Mouse (Mus musculus): Measurements from ENCODE around the gene Man2a1. TPM values are rescaled to one million over a fixed set of nuclear protein-coding genes. Genes with fewer than 3 reads are reported as not detected.

The Man2a1 gene
- polyA plus RNA-seq, 1 experiment from 2014 or later: 5.1 TPM

GRCm38 (mm10) chr17:64763491-64763890 is 163.0 kb downstream of the Man2a1 start:
- Histone ChIP-seq H3K36me3 (no peaks in the 10 kb centered on the region), H3K4me1 (no peaks in the 10 kb centered on the region), H3K27ac (no peak overlapping the region), H3K4me3 (no peak overlapping the region), H3K9me3 (replicated peaks) (no peaks in the 10 kb centered on the region), H3K27me3 (ENCODE audit: low read depth, poor library complexity, severe bottlenecking) (no peaks in the 10 kb centered on the region)
- 85% methylated on average over 4 of the region's 4 CpGs for WGBS
- DNase-seq (ENCODE audit: low spot score): no peak

- H3K4me1 ChIP-seq: no peaks in the 10 kb centered on the region
Measured at GRCm38 (mm10) chr17:64764175-64765122, 163.9 kb downstream of the Man2a1 start.

GRCm38 (mm10) chr17:64765286-64765685 is 164.8 kb downstream of the Man2a1 start:
- Histone ChIP-seq H3K4me3 (no peak overlapping the region), H3K36me3 (no peaks in the 10 kb centered on the region), H3K9me3 (replicated peaks) (no peaks in the 10 kb centered on the region), H3K27ac (no peak overlapping the region), H3K4me1 (no peaks in the 10 kb centered on the region), H3K27me3 (ENCODE audit: low read depth, poor library complexity, severe bottlenecking) (no peaks in the 10 kb centered on the region)
- DNase-seq (ENCODE audit: low spot score): no peak
- 72% methylated on average over 9 of the region's 9 CpGs for WGBS

More at GRCm38 (mm10) chr17:64764175-64765122, 163.9 kb downstream of the Man2a1 start:
- Histone ChIP-seq H3K4me3 (no peak overlapping the region), H3K27me3 (ENCODE audit: low read depth, poor library complexity, severe bottlenecking) (no peaks in the 10 kb centered on the region), H3K36me3 (no peaks in the 10 kb centered on the region), H3K27ac (no peak overlapping the region), H3K9me3 (replicated peaks) (no peaks in the 10 kb centered on the region)
- WGBS: 90% methylated on average over 11 of the region's 11 CpGs
- no peak for DNase-seq (ENCODE audit: low spot score)

GRCm38 (mm10) chr17:64766507-64766906 is 166.0 kb downstream of the Man2a1 start:
- 79% methylated on average over 6 of the region's 6 CpGs for WGBS
- Histone ChIP-seq H3K9me3 (replicated peaks) (no peaks in the 10 kb centered on the region), H3K4me3 (no peak overlapping the region), H3K4me1 (no peaks in the 10 kb centered on the region), H3K27me3 (ENCODE audit: low read depth, poor library complexity, severe bottlenecking) (no peaks in the 10 kb centered on the region), H3K36me3 (no peaks in the 10 kb centered on the region), H3K27ac (no peak overlapping the region)
- no peak for DNase-seq (ENCODE audit: low spot score)

GRCm38 (mm10) chr17:64770277-64770676 is 169.7 kb downstream of the Man2a1 start:
- Histone ChIP-seq H3K27ac (no peak overlapping the region), H3K9me3 (replicated peaks) (no peaks in the 10 kb centered on the region), H3K27me3 (ENCODE audit: low read depth, poor library complexity, severe bottlenecking) (no peaks in the 10 kb centered on the region), H3K4me3 (no peak overlapping the region), H3K4me1 (no peaks in the 10 kb centered on the region), H3K36me3 (no peaks in the 10 kb centered on the region)
- WGBS: 88% methylated on average over 1 of the region's 1 CpGs
- DNase-seq (ENCODE audit: low spot score): no peak

GRCm38 (mm10) chr17:64772611-64773010 is 172.1 kb downstream of the Man2a1 start:
- no peak overlapping the region for H3K4me3 ChIP-seq
- no peak for DNase-seq (ENCODE audit: low spot score)

GRCm38 (mm10) chr17:64774218-64774617 is 173.7 kb downstream of the Man2a1 start:
- Histone ChIP-seq H3K27ac (no peak overlapping the region), H3K4me1 (no peaks in the 10 kb centered on the region), H3K36me3 (no peaks in the 10 kb centered on the region), H3K27me3 (ENCODE audit: low read depth, poor library complexity, severe bottlenecking) (no peaks in the 10 kb centered on the region), H3K9me3 (replicated peaks) (no peaks in the 10 kb centered on the region), H3K4me3 (no peak overlapping the region)
- no peak for DNase-seq (ENCODE audit: low spot score)
- WGBS: 91% methylated on average over 5 of the region's 5 CpGs

More at GRCm38 (mm10) chr17:64772611-64773010, 172.1 kb downstream of the Man2a1 start:
- H3K36me3 ChIP-seq: no peaks in the 10 kb centered on the region
- H3K9me3 ChIP-seq (replicated peaks): no peaks in the 10 kb centered on the region
- H3K4me1 ChIP-seq: no peaks in the 10 kb centered on the region
- no peaks in the 10 kb centered on the region for H3K27me3 ChIP-seq (ENCODE audit: low read depth, poor library complexity, severe bottlenecking)
- no peak overlapping the region for H3K27ac ChIP-seq

GRCm38 (mm10) chr17:64778300-64778699 is 177.8 kb downstream of the Man2a1 start:
- no peaks in the 10 kb centered on the region for H3K9me3 ChIP-seq (replicated peaks)
- peaks cover 5% of the 10 kb centered on the region; the same call in 1 of the 2 replicates for H3K4me1 ChIP-seq
- no peaks in the 10 kb centered on the region for H3K36me3 ChIP-seq
- no peak overlapping the region for H3K27ac ChIP-seq
- no peak for DNase-seq (ENCODE audit: low spot score)
- H3K4me3 ChIP-seq: no peak overlapping the region
- H3K27me3 ChIP-seq (ENCODE audit: low read depth, poor library complexity, severe bottlenecking): no peaks in the 10 kb centered on the region
- WGBS: 84% methylated on average over 3 of the region's 3 CpGs

GRCm38 (mm10) chr17:64778756-64779155 is 178.2 kb downstream of the Man2a1 start:
- WGBS: 94% methylated on average over 12 of the region's 12 CpGs
- no peaks in the 10 kb centered on the region for H3K9me3 ChIP-seq (replicated peaks)
- no peaks in the 10 kb centered on the region for H3K27me3 ChIP-seq (ENCODE audit: low read depth, poor library complexity, severe bottlenecking)
- H3K36me3 ChIP-seq: no peaks in the 10 kb centered on the region
- H3K4me3 ChIP-seq: no peak overlapping the region
- H3K4me1 ChIP-seq: peaks cover 5% of the 10 kb centered on the region; the same call in 1 of the 2 replicates
- DNase-seq (ENCODE audit: low spot score): no peak
- no peak overlapping the region for H3K27ac ChIP-seq

- Histone ChIP-seq H3K27me3 (ENCODE audit: low read depth, poor library complexity, severe bottlenecking) (no peaks in the 10 kb centered on the region), H3K4me3 (no peak overlapping the region), H3K27ac (no peak overlapping the region), H3K4me1 (peaks cover 5% of the 10 kb centered on the region; the same call in 1 of the 2 replicates), H3K36me3 (no peaks in the 10 kb centered on the region), H3K9me3 (replicated peaks) (no peaks in the 10 kb centered on the region)
- WGBS: 76% methylated on average over 18 of the region's 18 CpGs
- DNase-seq (ENCODE audit: low spot score): no peak
Measured at GRCm38 (mm10) chr17:64780753-64781490, 180.4 kb downstream of the Man2a1 start.

GRCm38 (mm10) chr17:64782307-64782706 is 181.8 kb downstream of the Man2a1 start:
- peaks cover 13% of the 10 kb centered on the region; the same call in 1 of the 2 replicates for H3K4me1 ChIP-seq
- no peaks in the 10 kb centered on the region for H3K9me3 ChIP-seq (replicated peaks)
- WGBS: 90% methylated on average over 3 of the region's 3 CpGs
- no peak overlapping the region for H3K4me3 ChIP-seq
- H3K27ac ChIP-seq: no peak overlapping the region
- DNase-seq (ENCODE audit: low spot score): no peak
- no peaks in the 10 kb centered on the region for H3K27me3 ChIP-seq (ENCODE audit: low read depth, poor library complexity, severe bottlenecking)
- no peaks in the 10 kb centered on the region for H3K36me3 ChIP-seq

- Histone ChIP-seq H3K4me1 (peaks cover 11% of the 10 kb centered on the region; the same call in 1 of the 2 replicates), H3K27me3 (ENCODE audit: low read depth, poor library complexity, severe bottlenecking) (no peaks in the 10 kb centered on the region), H3K36me3 (no peaks in the 10 kb centered on the region), H3K27ac (no peak overlapping the region), H3K9me3 (replicated peaks) (no peaks in the 10 kb centered on the region), H3K4me3 (no peak overlapping the region)
- no peak for DNase-seq (ENCODE audit: low spot score)
- WGBS: 14% methylated on average over 1 of the region's 1 CpGs
Measured at GRCm38 (mm10) chr17:64785961-64786360, 185.4 kb downstream of the Man2a1 start.

- Histone ChIP-seq H3K36me3 (no peaks in the 10 kb centered on the region), H3K4me1 (peaks cover 8% of the 10 kb centered on the region; the same call in 1 of the 2 replicates), H3K9me3 (replicated peaks) (no peaks in the 10 kb centered on the region), H3K27ac (no peak overlapping the region), H3K4me3 (no peak overlapping the region), H3K27me3 (ENCODE audit: low read depth, poor library complexity, severe bottlenecking) (no peaks in the 10 kb centered on the region)
- WGBS: 86% methylated on average over 13 of the region's 13 CpGs
- no peak for DNase-seq (ENCODE audit: low spot score)
Measured at GRCm38 (mm10) chr17:64788301-64788700, 187.8 kb downstream of the Man2a1 start.
